Mouse (Mus musculus): Measurements from ENCODE around the gene Otop1. TPM values are rescaled to one million over a fixed set of nuclear protein-coding genes. Genes with fewer than 3 reads are reported as not detected.

Gene Otop1
- polyA plus RNA-seq, 1 experiment from 2014 or later = not detected

- Histone ChIP-seq H3K27ac (ENCODE audit: low read length) (no peak overlapping the region), H3K27me3 (replicated peaks; ENCODE audit: insufficient read depth, low read length) (no peaks in the 10 kb centered on the region), H3K4me3 (ENCODE audit: low read depth, low read length) (no peak overlapping the region), H3K4me1 (ENCODE audit: insufficient read depth, low read depth, low read length) (no peaks in the 10 kb centered on the region), H3K4me2 (replicated peaks; ENCODE audit: low read depth, low read length) (no peak overlapping the region), H3K9ac (replicated peaks; ENCODE audit: low read depth) (no peak overlapping the region), H3K9me3 (ENCODE audit: low read length) (no peaks in the 10 kb centered on the region), H3K36me3 (ENCODE audit: insufficient read depth, low read length) (no peaks in the 10 kb centered on the region)
- WGBS = 75% methylated on average over 3 of the region's 3 CpGs
- no peak for ATAC-seq
- TF ChIP-seq EP300 (IDR thresholded peaks at IDR 0.05) (no peak), CTCF (IDR thresholded peaks at IDR 0.05) (no peak)
- DNase-seq (ENCODE audit: low spot score) = no peak
These were observed 67.3 kb downstream of the Otop1 start for GRCm38 (mm10) chr5:38343101-38343500.

- DNase-seq (ENCODE audit: low spot score) = peak; percentile 6
- Histone ChIP-seq H3K27ac (ENCODE audit: low read length) (no peak overlapping the region), H3K27me3 (replicated peaks; ENCODE audit: insufficient read depth, low read length) (no peaks in the 10 kb centered on the region), H3K4me2 (replicated peaks; ENCODE audit: low read depth, low read length) (no peak overlapping the region), H3K9ac (replicated peaks; ENCODE audit: low read depth) (no peak overlapping the region), H3K9me3 (ENCODE audit: low read length) (no peaks in the 10 kb centered on the region), H3K36me3 (ENCODE audit: insufficient read depth, low read length) (no peaks in the 10 kb centered on the region), H3K4me1 (ENCODE audit: insufficient read depth, low read depth, low read length) (no peaks in the 10 kb centered on the region), H3K4me3 (ENCODE audit: low read depth, low read length) (no peak overlapping the region)
- ATAC-seq = no peak
- TF ChIP-seq EP300 (IDR thresholded peaks at IDR 0.05) (no peak), CTCF (IDR thresholded peaks at IDR 0.05) (no peak)
- WGBS = 20% methylated on average over 10 of the region's 10 CpGs
These were observed 71.1 kb downstream of the Otop1 start for GRCm38 (mm10) chr5:38346646-38347432.

- Histone ChIP-seq H3K36me3 (ENCODE audit: insufficient read depth, low read length) (no peaks in the 10 kb centered on the region), H3K4me2 (replicated peaks; ENCODE audit: low read depth, low read length) (no peak overlapping the region), H3K9me3 (ENCODE audit: low read length) (no peaks in the 10 kb centered on the region), H3K27ac (ENCODE audit: low read length) (no peak overlapping the region), H3K27me3 (replicated peaks; ENCODE audit: insufficient read depth, low read length) (no peaks in the 10 kb centered on the region), H3K4me1 (ENCODE audit: insufficient read depth, low read depth, low read length) (no peaks in the 10 kb centered on the region), H3K4me3 (ENCODE audit: low read depth, low read length) (no peak overlapping the region), H3K9ac (replicated peaks; ENCODE audit: low read depth) (no peak overlapping the region)
- TF ChIP-seq CTCF (IDR thresholded peaks at IDR 0.05) (no peak), EP300 (IDR thresholded peaks at IDR 0.05) (no peak)
- no peak for DNase-seq (ENCODE audit: low spot score)
- 45% methylated on average over 5 of the region's 5 CpGs for WGBS
- no peak for ATAC-seq
These were observed 74.7 kb downstream of the Otop1 start for GRCm38 (mm10) chr5:38350351-38350929.

Other genes with a start within 250 kb of the Otop1 start
- gene Stx18, start 237.2 kb upstream of the Otop1 start, polyA plus RNA-seq (2015; fragmentation: Nextera tagmentation; extraction: Ambion mirVana) = 27.9 and 29.1 TPM in 2 replicates
- 53.0 and 53.7 TPM in 2 replicates for gene Nsg1, start 116.1 kb upstream of the Otop1 start, polyA plus RNA-seq (2015; fragmentation: Nextera tagmentation; extraction: Ambion mirVana)
- 6.7 and 7.4 TPM in 2 replicates for gene Zbtb49, start 55.5 kb upstream of the Otop1 start, polyA plus RNA-seq (2015; fragmentation: Nextera tagmentation; extraction: Ambion mirVana)
- gene Lyar, start 55.5 kb upstream of the Otop1 start, polyA plus RNA-seq (2015; fragmentation: Nextera tagmentation; extraction: Ambion mirVana) = 36.4 and 40.4 TPM in 2 replicates
- gene Tmem128, start 15.8 kb upstream of the Otop1 start, polyA plus RNA-seq (2015; fragmentation: Nextera tagmentation; extraction: Ambion mirVana) = 94.7 and 113 TPM in 2 replicates
- gene Drd5, start 43.4 kb downstream of the Otop1 start, polyA plus RNA-seq (2015; fragmentation: Nextera tagmentation; extraction: Ambion mirVana) = not detected in 2 replicates
- gene Slc2a9, start 227.2 kb downstream of the Otop1 start, polyA plus RNA-seq (2015; fragmentation: Nextera tagmentation; extraction: Ambion mirVana) = 2.2 and 2.4 TPM in 2 replicates